Mouse (Mus musculus) intestine, embryonic 15.5 days (tissue): Measurements from ENCODE around the gene Metrnl. TPM values are rescaled to one million over a fixed set of nuclear protein-coding genes. Genes with fewer than 3 reads are reported as not detected.
A peak's percentile ranks its signal among the peaks of the same experiment; 100 is the strongest.
"Not testable (repeated sequence)": the region's sequence is repeated elsewhere in the genome, so short reads cannot be mapped to it uniquely, and the experiment has no call there.

Experiments
- ATAC-seq: fragments of 200-750 bp; cut with Nextera tagmentation; 2 replicates; pipeline ENCODE4 v1.8.0; 2017; ENCODE audit warnings: moderate TSS enrichment, moderate library complexity
- H3K27ac ChIP-seq: fragments of 300-500 bp; sonication (generic); 2 replicates; pipeline ENCODE4 v1.5.1; 2015; ENCODE audit warnings: mild to moderate bottlenecking, inconsistent platforms
- H3K27me3 ChIP-seq: fragments of 300-500 bp; sonication (generic); replicated peaks from 2 replicates; pipeline ENCODE4 v1.6.1; 2015; ENCODE audit warnings: inconsistent platforms
- H3K36me3 ChIP-seq: fragments of 300-500 bp; sonication (generic); 2 replicates; pipeline ENCODE4 v1.6.1; 2015; ENCODE audit warnings: inconsistent platforms
- H3K4me1 ChIP-seq: fragments of 300-500 bp; sonication (generic); replicated peaks from 2 replicates; pipeline ENCODE4 v1.6.1; 2015; ENCODE audit warnings: inconsistent platforms
- H3K4me2 ChIP-seq: fragments of 300-500 bp; sonication (generic); replicated peaks from 2 replicates; pipeline ENCODE4 v1.6.1; 2015; ENCODE audit warnings: mild to moderate bottlenecking, inconsistent platforms
- H3K4me3 ChIP-seq: fragments of 300-500 bp; sonication (generic); replicated peaks from 2 replicates; pipeline ENCODE4 v1.5.1; 2015; ENCODE audit warnings: inconsistent platforms
- H3K9ac ChIP-seq: fragments of 300-500 bp; sonication (generic); 2 replicates; pipeline ENCODE4 v1.6.1; 2015; ENCODE audit warnings: inconsistent platforms
- H3K9me3 ChIP-seq: fragments of 300-500 bp; sonication (generic); 2 replicates; pipeline ENCODE4 v1.6.1; 2016; ENCODE audit warnings: inconsistent platforms
- WGBS: fragments of 180-500 bp; shearing (Covaris S2); methylation state at CpG from one replicate; pipeline ENCODE4 v1.1.7; 2015; 5-methylcytosine and 5-hydroxymethylcytosine counted together
- polyA plus RNA-seq: library from polyadenylated mRNA; unstranded; fragments of >200 nt; fragmentation: Nextera tagmentation; extraction: Ambion mirVana; gene quantifications from 2 replicates; pipeline ENCODE4 v1.2.1, GENCODE M21; 2015

Metrnl gene
- 34.2 and 40.5 TPM in 2 replicates for polyA plus RNA-seq

- ATAC-seq = no peak
- peak within 1 kb of the TSS; percentile 97 for H3K4me2 ChIP-seq
- H3K36me3 ChIP-seq = no peaks in the 10 kb centered on the region
- H3K4me3 ChIP-seq = peak within 1 kb of the TSS; percentile 86
- H3K9ac ChIP-seq = peak within 1 kb of the TSS; percentile 81
- peak within 1 kb of the TSS; percentile 84 for H3K27ac ChIP-seq
- H3K4me1 ChIP-seq = peaks cover 10% of the 10 kb centered on the region
- WGBS = 88% methylated on average over 5 of the region's 5 CpGs
- no peaks in the 10 kb centered on the region for H3K9me3 ChIP-seq
- peaks cover 3% of the 10 kb centered on the region; the same call in 1 of the 2 replicates for H3K27me3 ChIP-seq
Observed at GRCm38 (mm10) chr11:121701244-121701643, at the start of gene Metrnl. Gene Metrnl (plus strand): TSS chr11:121701544.

GRCm38 (mm10) chr11:121651556-121651955 lies 49.8 kb upstream of the Metrnl start:
- Histone ChIP-seq H3K27me3 (no peaks in the 10 kb centered on the region), H3K27ac (no peak overlapping the region), H3K4me2 (no peak overlapping the region), H3K4me3 (no peak overlapping the region), H3K36me3 (no peaks in the 10 kb centered on the region), H3K9me3 (no peaks in the 10 kb centered on the region), H3K9ac (no peak overlapping the region), H3K4me1 (no peaks in the 10 kb centered on the region)
- 95% methylated on average over 9 of the region's 9 CpGs for WGBS
- no peak for ATAC-seq

GRCm38 (mm10) chr11:121651983-121652382 lies 49.4 kb upstream of the Metrnl start:
- Histone ChIP-seq H3K36me3 (no peaks in the 10 kb centered on the region), H3K4me2 (no peak overlapping the region), H3K9me3 (no peaks in the 10 kb centered on the region), H3K4me1 (no peaks in the 10 kb centered on the region), H3K27me3 (no peaks in the 10 kb centered on the region), H3K9ac (no peak overlapping the region), H3K27ac (no peak overlapping the region), H3K4me3 (no peak overlapping the region)
- WGBS = 91% methylated on average over 5 of the region's 5 CpGs
- no peak for ATAC-seq

DNA sequence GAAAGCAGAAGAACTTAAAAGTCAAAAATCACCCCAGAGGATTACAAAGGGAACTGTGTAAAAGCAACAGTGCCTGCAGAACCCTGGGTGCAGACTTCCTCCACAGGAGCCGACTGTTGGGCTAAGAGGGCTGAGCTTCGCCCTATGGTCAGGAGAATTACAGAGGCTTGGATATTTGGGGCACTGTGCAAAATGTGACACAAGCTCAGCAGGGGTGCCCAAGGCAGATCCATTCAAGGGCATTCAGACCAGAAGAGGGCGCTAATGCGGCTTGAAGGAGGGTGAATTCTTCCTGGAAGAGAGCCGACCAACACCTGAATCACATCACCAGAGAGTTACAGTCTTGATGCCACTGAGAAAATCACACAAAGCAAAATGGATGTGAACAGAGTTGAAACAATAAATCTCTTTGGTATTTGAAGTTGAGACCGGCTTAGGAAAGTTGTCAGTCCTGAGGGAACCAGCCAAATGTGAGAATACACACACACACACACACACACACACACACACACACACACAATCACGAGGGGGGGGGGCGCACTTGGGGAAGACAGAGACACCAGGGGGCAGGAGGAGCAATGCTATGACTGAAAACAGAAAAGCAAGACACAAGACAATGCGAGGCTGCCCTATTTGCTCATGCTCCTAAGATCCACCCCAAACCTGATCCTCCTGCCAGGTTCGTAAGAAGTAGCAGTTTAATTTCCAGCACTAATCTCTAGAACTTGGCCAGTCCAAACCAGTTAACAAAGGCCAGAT lies 48.6 kb upstream of the Metrnl start:
- Histone ChIP-seq H3K4me1 (no peaks in the 10 kb centered on the region), H3K27me3 (no peaks in the 10 kb centered on the region), H3K4me3 (no peak overlapping the region), H3K27ac (no peak overlapping the region), H3K36me3 (no peaks in the 10 kb centered on the region), H3K4me2 (no peak overlapping the region), H3K9me3 (no peaks in the 10 kb centered on the region), H3K9ac (no peak overlapping the region)
- ATAC-seq = 0 out of 2 replicates have a peak, but pooled peaks have one; percentile 43
- 45% methylated on average over 9 of the region's 10 CpGs for WGBS

GRCm38 (mm10) chr11:121653631-121654030 lies 47.7 kb upstream of the Metrnl start:
- Histone ChIP-seq H3K27me3 (no peaks in the 10 kb centered on the region), H3K9me3 (no peaks in the 10 kb centered on the region), H3K9ac (no peak overlapping the region), H3K4me2 (no peak overlapping the region), H3K36me3 (no peaks in the 10 kb centered on the region), H3K4me1 (no peaks in the 10 kb centered on the region), H3K27ac (no peak overlapping the region), H3K4me3 (no peak overlapping the region)
- 78% methylated on average over 4 of the region's 4 CpGs for WGBS
- no peak for ATAC-seq

DNA sequence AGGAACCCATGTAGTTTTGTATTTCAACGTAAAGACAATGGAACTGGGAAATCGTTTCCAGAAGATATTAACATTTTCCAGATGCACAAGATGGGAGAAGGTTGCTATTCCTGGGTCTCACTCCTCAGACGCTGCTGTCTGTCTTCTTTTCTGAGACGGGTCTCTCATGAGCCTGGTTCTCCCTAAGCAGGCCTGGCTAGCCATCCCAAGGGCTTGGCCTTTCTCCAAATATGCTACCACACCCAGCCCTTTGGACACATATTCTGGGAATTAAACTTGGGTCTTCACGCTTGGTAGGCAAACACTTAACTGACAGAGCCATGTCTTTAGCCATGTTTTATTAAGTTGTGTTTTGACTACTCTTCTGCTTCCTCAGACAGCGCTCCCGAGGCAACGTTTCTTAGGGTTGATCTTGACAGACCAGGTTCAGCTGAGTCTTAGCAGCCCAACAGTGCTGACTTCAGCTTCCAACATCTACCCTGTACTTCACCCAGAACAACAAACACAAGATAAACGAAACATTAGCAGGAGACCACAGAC lies 46.9 kb upstream of the Metrnl start:
- Histone ChIP-seq H3K27ac (no peak overlapping the region), H3K36me3 (no peaks in the 10 kb centered on the region), H3K9ac (no peak overlapping the region), H3K4me3 (no peak overlapping the region), H3K4me2 (no peak overlapping the region), H3K27me3 (no peaks in the 10 kb centered on the region), H3K9me3 (no peaks in the 10 kb centered on the region), H3K4me1 (no peaks in the 10 kb centered on the region)
- no peak for ATAC-seq
- 62% methylated on average over 9 of the region's 9 CpGs for WGBS

- Histone ChIP-seq H3K9ac (no peak overlapping the region), H3K4me3 (no peak overlapping the region), H3K27me3 (no peaks in the 10 kb centered on the region), H3K9me3 (no peaks in the 10 kb centered on the region), H3K4me1 (no peaks in the 10 kb centered on the region), H3K4me2 (no peak overlapping the region), H3K27ac (no peak overlapping the region), H3K36me3 (no peaks in the 10 kb centered on the region)
- WGBS = 67% methylated on average over 6 of the region's 6 CpGs
- ATAC-seq = no peak
Observed at GRCm38 (mm10) chr11:121655166-121655806, 46.1 kb upstream of the Metrnl start.

DNA sequence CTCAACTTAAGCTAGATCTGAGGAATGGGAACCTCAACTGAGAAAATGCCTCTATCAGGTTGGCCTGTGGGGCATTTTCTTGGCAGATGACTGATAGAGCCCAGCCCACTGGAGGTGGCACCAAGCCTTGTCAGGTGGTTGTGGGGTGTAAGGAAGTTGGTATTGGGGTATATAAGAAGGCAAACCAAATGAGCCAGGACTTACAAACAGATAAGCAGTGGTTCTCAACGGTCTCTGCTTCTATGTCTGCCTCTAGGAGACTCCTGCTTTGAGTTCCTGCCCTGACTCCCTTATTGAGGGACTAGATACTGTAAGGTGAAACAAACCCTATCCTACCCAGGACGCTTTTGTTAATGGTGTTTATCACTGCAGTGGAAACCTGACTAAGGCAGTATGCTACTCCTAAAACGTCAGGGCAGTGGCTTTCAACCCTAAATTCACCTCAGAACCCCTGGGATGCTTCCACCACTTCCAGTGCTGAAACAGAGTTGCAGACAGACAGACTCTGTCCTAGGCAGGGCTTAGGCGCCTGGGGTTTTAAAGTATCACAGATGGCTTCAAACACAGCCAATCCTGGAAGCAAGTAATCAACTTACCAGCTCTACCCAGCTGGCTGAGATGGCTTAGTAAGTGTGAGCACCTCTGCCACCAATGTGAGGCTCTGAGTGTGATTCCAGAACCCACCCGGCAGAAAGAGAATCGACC lies 45.4 kb upstream of the Metrnl start:
- 87% methylated on average over 6 of the region's 6 CpGs for WGBS
- no peak overlapping the region for H3K4me2 ChIP-seq

GRCm38 (mm10) chr11:121658151-121658550 lies 43.2 kb upstream of the Metrnl start:
- H3K27me3 ChIP-seq = no peaks in the 10 kb centered on the region
- ATAC-seq = no peak
- H3K4me2 ChIP-seq = no peak overlapping the region
- no peak overlapping the region for H3K4me3 ChIP-seq
- H3K9ac ChIP-seq = no peak overlapping the region
- H3K9me3 ChIP-seq = no peaks in the 10 kb centered on the region
- WGBS = 47% methylated on average over 1 of the region's 1 CpGs
- no peaks in the 10 kb centered on the region for H3K36me3 ChIP-seq
- no peak overlapping the region for H3K27ac ChIP-seq
- H3K4me1 ChIP-seq = no peaks in the 10 kb centered on the region

More for the DNA sequence above, 45.4 kb upstream of the Metrnl start:
- H3K9me3 ChIP-seq = no peaks in the 10 kb centered on the region
- no peak overlapping the region for H3K27ac ChIP-seq
- H3K4me3 ChIP-seq = no peak overlapping the region
- no peak for ATAC-seq
- no peaks in the 10 kb centered on the region for H3K27me3 ChIP-seq
- no peaks in the 10 kb centered on the region for H3K36me3 ChIP-seq
- H3K4me1 ChIP-seq = no peaks in the 10 kb centered on the region
- no peak overlapping the region for H3K9ac ChIP-seq

DNA sequence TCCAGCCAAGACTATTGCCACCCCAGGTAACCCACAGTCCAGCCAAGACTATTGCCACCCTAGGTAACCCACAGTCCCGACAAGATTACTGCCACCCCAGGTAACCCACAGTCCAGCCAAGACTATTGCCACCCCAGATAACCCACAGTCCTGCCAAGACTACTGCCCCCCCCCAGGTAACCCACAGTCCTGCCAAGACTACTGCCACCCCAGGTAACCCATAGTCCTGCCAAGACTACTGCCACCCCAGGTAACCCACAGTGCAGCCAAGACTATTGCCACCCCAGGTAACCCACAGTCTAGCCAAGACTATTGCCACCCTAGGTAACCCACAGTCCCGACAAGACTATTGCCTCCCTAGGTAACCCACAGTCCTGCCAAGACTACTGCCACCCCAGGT lies 40.7 kb upstream of the Metrnl start:
- ATAC-seq, H3K36me3 ChIP-seq, H3K9ac ChIP-seq, H3K9me3 ChIP-seq, H3K4me3 ChIP-seq, H3K27me3 ChIP-seq, H3K27ac ChIP-seq, H3K4me1 ChIP-seq, H3K4me2 ChIP-seq: not testable (repeated sequence)
- WGBS = 100% methylated on average over 2 of the region's 2 CpGs

DNA sequence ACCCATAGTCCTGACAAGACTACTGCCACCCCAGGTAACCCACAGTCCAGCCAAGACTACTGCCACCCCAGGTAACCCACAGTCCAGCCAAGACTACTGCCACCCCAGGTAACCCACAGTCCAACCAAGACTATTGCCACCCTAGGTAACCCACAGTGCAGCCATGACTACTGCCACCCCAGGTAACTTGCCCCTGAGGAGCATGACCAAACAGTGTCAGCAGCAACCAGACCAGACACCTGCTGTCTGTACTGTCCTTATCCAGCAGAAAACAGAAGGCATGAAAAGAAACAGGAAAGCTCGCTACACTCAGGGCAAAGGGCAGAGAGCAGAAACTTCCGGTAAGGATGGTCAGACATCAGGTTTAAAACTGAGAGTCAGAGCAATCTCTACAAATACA lies 40.2 kb upstream of the Metrnl start:
- no peaks in the 10 kb centered on the region for H3K27me3 ChIP-seq
- H3K36me3 ChIP-seq = no peaks in the 10 kb centered on the region
- no peak overlapping the region for H3K4me3 ChIP-seq
- no peaks in the 10 kb centered on the region for H3K4me1 ChIP-seq
- no peak for ATAC-seq
- H3K9ac ChIP-seq = no peak overlapping the region
- no peak overlapping the region for H3K27ac ChIP-seq
- H3K9me3 ChIP-seq = no peaks in the 10 kb centered on the region
- WGBS = 87% methylated on average over 2 of the region's 2 CpGs
- H3K4me2 ChIP-seq = no peak overlapping the region

DNA sequence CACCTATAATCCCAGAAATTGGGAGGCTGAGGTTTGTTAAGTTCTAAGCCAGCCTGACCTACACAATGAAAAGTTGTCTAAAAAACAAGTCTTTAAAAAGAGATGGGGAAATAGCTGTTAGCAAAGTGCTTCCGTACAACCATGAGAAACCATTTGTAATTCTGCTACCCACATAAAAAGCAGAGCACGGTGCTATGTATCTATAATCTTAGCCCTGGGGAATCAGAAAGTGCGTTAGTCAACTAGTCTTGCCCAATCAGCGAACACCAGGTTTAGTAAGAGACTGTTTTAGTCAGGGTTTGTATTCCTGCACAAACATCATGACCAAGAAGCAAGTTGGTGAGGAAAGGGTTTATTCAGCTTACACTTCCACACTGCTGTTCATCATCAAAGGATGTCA lies 33.8 kb upstream of the Metrnl start:
- H3K4me1 ChIP-seq = no peaks in the 10 kb centered on the region
- no peak for ATAC-seq
- no peaks in the 10 kb centered on the region for H3K9me3 ChIP-seq
- no peak overlapping the region for H3K4me3 ChIP-seq
- H3K27ac ChIP-seq = no peak overlapping the region
- H3K4me2 ChIP-seq = no peak overlapping the region
- WGBS = 95% methylated on average over 4 of the region's 4 CpGs
- peaks cover 3% of the 10 kb centered on the region; the same call in 1 of the 2 replicates for H3K36me3 ChIP-seq
- no peaks in the 10 kb centered on the region for H3K27me3 ChIP-seq
- no peak overlapping the region for H3K9ac ChIP-seq
